Mouse (Mus musculus) forebrain, postnatal 0 days (tissue): Measurements from ENCODE around the gene Maip1. TPM values are rescaled to one million over a fixed set of nuclear protein-coding genes. Genes with fewer than 3 reads are reported as not detected.
A peak's percentile ranks its signal among the peaks of the same experiment; 100 is the strongest.

ENCODE experiments used
- ATAC-seq: fragments of 200-750 bp; cut with Nextera tagmentation; 2 replicates; pipeline ENCODE4 v1.8.0; 2017; ENCODE audit warnings: mild to moderate bottlenecking, moderate library complexity
- DNase-seq: peaks from one replicate; pipeline ENCODE4 v3.0.0-alpha.2; 2015
- H3K27ac ChIP-seq: fragments of 300-500 bp; sonication (generic); 2 replicates; pipeline ENCODE4 v1.5.1; 2014; ENCODE audit warnings: low read depth, mild to moderate bottlenecking, antibody characterized with exemption, low read length, moderate library complexity, mixed read lengths
- H3K27me3 ChIP-seq: fragments of 300-500 bp; sonication (generic); 2 replicates; pipeline ENCODE4 v1.6.1; 2014; ENCODE audit warnings: mild to moderate bottlenecking, low read length, mixed read lengths; ENCODE audit not compliant: insufficient read depth
- H3K36me3 ChIP-seq: fragments of 300-500 bp; sonication (generic); 2 replicates; pipeline ENCODE4 v1.6.1; 2014; ENCODE audit warnings: mild to moderate bottlenecking, moderate library complexity; ENCODE audit not compliant: insufficient read depth
- H3K4me1 ChIP-seq: fragments of 300-500 bp; sonication (generic); 2 replicates; pipeline ENCODE4 v1.6.1; 2014; ENCODE audit warnings: antibody characterized with exemption; ENCODE audit not compliant: insufficient read depth
- H3K4me2 ChIP-seq: fragments of 300-500 bp; sonication (generic); 2 replicates; pipeline ENCODE4 v1.6.1; 2014; ENCODE audit warnings: low read depth, mild to moderate bottlenecking, moderate library complexity
- H3K4me3 ChIP-seq: fragments of 300-500 bp; sonication (generic); 2 replicates; pipeline ENCODE4 v1.5.1; 2014; ENCODE audit warnings: low read depth, low read length, mixed read lengths
- H3K9ac ChIP-seq: fragments of 300-500 bp; sonication (generic); 2 replicates; pipeline ENCODE4 v1.6.1; 2014; ENCODE audit warnings: mild to moderate bottlenecking
- H3K9me3 ChIP-seq: fragments of 300-500 bp; sonication (generic); 2 replicates; pipeline ENCODE4 v1.6.1; 2016; ENCODE audit warnings: low read length
- CTCF ChIP-seq: sonication (generic); IDR thresholded peaks from 2 replicates; pipeline ENCODE4 v1.5.1; 2016; ENCODE audit warnings: antibody characterized with exemption, control low read depth, low read depth
- WGBS: fragments of 180-500 bp; shearing (Covaris S2); extraction: QIAGEN DNeasy Blood & Tissue Kit; methylation state at CpG from one replicate; pipeline ENCODE4 v1.1.7; 2014; 5-methylcytosine and 5-hydroxymethylcytosine counted together
- polyA plus RNA-seq: library from polyadenylated mRNA; unstranded; fragments of >200 nt; fragmentation: Nextera tagmentation; extraction: Ambion mirVana; gene quantifications from 2 replicates; pipeline ENCODE4 v1.2.1, GENCODE M21; 2015
- total RNA-seq: library from RNA; depleted of rRNA; stranded (reverse); fragments of >200 nt; gene quantifications from 2 replicates; pipeline ENCODE4 v1.2.3, GENCODE M21; 2014; rRNA removed

The Maip1 gene
- total RNA-seq, result 12.0 and 14.4 TPM in 2 replicates
- 19.9 and 22.6 TPM in 2 replicates for polyA plus RNA-seq

- peaks cover 21% of the 10 kb centered on the region for H3K4me1 ChIP-seq
- H3K9me3 ChIP-seq, result no peaks in the 10 kb centered on the region
- ATAC-seq (peak; percentile 96), DNase-seq (peak; percentile 92)
- no peaks in the 10 kb centered on the region for H3K36me3 ChIP-seq
- H3K27me3 ChIP-seq, result no peaks in the 10 kb centered on the region
- WGBS, result under 1% methylated on average over 72 of the region's 72 CpGs
- peak within 1 kb of the TSS; percentile 90 for H3K9ac ChIP-seq
- H3K4me2 ChIP-seq, result peak within 1 kb of the TSS; percentile 83
- H3K27ac ChIP-seq, result peak within 1 kb of the TSS; percentile 92
- H3K4me3 ChIP-seq, result peak within 1 kb of the TSS; percentile 77
- TF ChIP-seq CTCF, result no peak; the same call in 1 of the 2 replicates
These were observed at the start of gene Maip1, which contains the start of gene Tyw5 for GRCm38 (mm10) chr1:57406187-57407151. Gene Maip1, plus strand, starts transcription at chr1:57406328. Gene Tyw5, minus strand, starts transcription at chr1:57407101.

GRCm38 (mm10) chr1:57358546-57358945 lies 47.6 kb upstream of the Maip1 start:
- H3K4me3 ChIP-seq, result no peak overlapping the region
- peak; percentile 2 for DNase-seq
- WGBS, result 58% methylated on average over 5 of the region's 5 CpGs
- no peaks in the 10 kb centered on the region for H3K27me3 ChIP-seq
- no peaks in the 10 kb centered on the region for H3K36me3 ChIP-seq
- H3K27ac ChIP-seq, result no peak overlapping the region
- no peak overlapping the region for H3K9ac ChIP-seq
- no peaks in the 10 kb centered on the region for H3K4me1 ChIP-seq
- no peaks in the 10 kb centered on the region for H3K9me3 ChIP-seq
- peak; percentile 43; the same call in 1 of the 2 replicates for ATAC-seq
- H3K4me2 ChIP-seq, result no peak overlapping the region
- no peak for TF ChIP-seq CTCF

GRCm38 (mm10) chr1:57367446-57367845 lies 38.7 kb upstream of the Maip1 start:
- Histone ChIP-seq H3K9ac (no peak overlapping the region), H3K4me3 (no peak overlapping the region), H3K27ac (no peak overlapping the region), H3K9me3 (no peaks in the 10 kb centered on the region), H3K27me3 (no peaks in the 10 kb centered on the region), H3K36me3 (no peaks in the 10 kb centered on the region), H3K4me1 (no peaks in the 10 kb centered on the region), H3K4me2 (no peak overlapping the region)
- no peak for TF ChIP-seq CTCF
- DNase-seq (no peak), ATAC-seq (no peak)
- WGBS, result 94% methylated on average over 3 of the region's 3 CpGs

GRCm38 (mm10) chr1:57369111-57369510 lies 37.0 kb upstream of the Maip1 start:
- 90% methylated on average over 4 of the region's 4 CpGs for WGBS

GRCm38 (mm10) chr1:57370451-57370850 lies 35.7 kb upstream of the Maip1 start:
- TF ChIP-seq CTCF, result no peak
- Histone ChIP-seq H3K4me2 (no peak overlapping the region), H3K27me3 (no peaks in the 10 kb centered on the region), H3K4me3 (no peak overlapping the region), H3K4me1 (no peaks in the 10 kb centered on the region), H3K9me3 (no peaks in the 10 kb centered on the region), H3K9ac (no peak overlapping the region), H3K27ac (no peak overlapping the region), H3K36me3 (no peaks in the 10 kb centered on the region)
- ATAC-seq, result no peak
- 83% methylated on average over 4 of the region's 4 CpGs for WGBS
- DNase-seq, result no peak

More at GRCm38 (mm10) chr1:57369111-57369510, 37.0 kb upstream of the Maip1 start:
- Histone ChIP-seq H3K4me3 (no peak overlapping the region), H3K27me3 (no peaks in the 10 kb centered on the region), H3K27ac (no peak overlapping the region), H3K4me2 (no peak overlapping the region), H3K36me3 (no peaks in the 10 kb centered on the region), H3K4me1 (no peaks in the 10 kb centered on the region), H3K9me3 (no peaks in the 10 kb centered on the region), H3K9ac (no peak overlapping the region)
- TF ChIP-seq CTCF, result no peak
- no peak for ATAC-seq
- DNase-seq, result no peak

GRCm38 (mm10) chr1:57375276-57375675 lies 30.9 kb upstream of the Maip1 start:
- WGBS, result 94% methylated on average over 2 of the region's 2 CpGs
- H3K36me3 ChIP-seq, result no peaks in the 10 kb centered on the region

GRCm38 (mm10) chr1:57376806-57377205 lies 29.3 kb upstream of the Maip1 start:
- no peak for TF ChIP-seq CTCF
- Histone ChIP-seq H3K9ac (no peak overlapping the region), H3K36me3 (no peaks in the 10 kb centered on the region), H3K27me3 (no peaks in the 10 kb centered on the region), H3K9me3 (no peaks in the 10 kb centered on the region), H3K4me1 (no peaks in the 10 kb centered on the region), H3K27ac (no peak overlapping the region), H3K4me3 (peak overlapping the region; percentile 96), H3K4me2 (peak overlapping the region; percentile 87)
- 68% methylated on average over 6 of the region's 6 CpGs for WGBS
- ATAC-seq, result no peak
- DNase-seq, result no peak

More at GRCm38 (mm10) chr1:57375276-57375675, 30.9 kb upstream of the Maip1 start:
- DNase-seq (no peak), ATAC-seq (no peak)
- Histone ChIP-seq H3K4me2 (no peak overlapping the region), H3K4me3 (no peak overlapping the region), H3K9ac (no peak overlapping the region), H3K27me3 (no peaks in the 10 kb centered on the region), H3K27ac (no peak overlapping the region), H3K4me1 (no peaks in the 10 kb centered on the region), H3K9me3 (no peaks in the 10 kb centered on the region)
- no peak for TF ChIP-seq CTCF
